Mouse (Mus musculus): Measurements from ENCODE around the gene Tmem217. TPM values are rescaled to one million over a fixed set of nuclear protein-coding genes. Genes with fewer than 3 reads are reported as not detected.

Tmem217 gene
- total and polyA plus RNA-seq, 3 experiments: 0.26 to 0.76 TPM; not detected in 1

DNA sequence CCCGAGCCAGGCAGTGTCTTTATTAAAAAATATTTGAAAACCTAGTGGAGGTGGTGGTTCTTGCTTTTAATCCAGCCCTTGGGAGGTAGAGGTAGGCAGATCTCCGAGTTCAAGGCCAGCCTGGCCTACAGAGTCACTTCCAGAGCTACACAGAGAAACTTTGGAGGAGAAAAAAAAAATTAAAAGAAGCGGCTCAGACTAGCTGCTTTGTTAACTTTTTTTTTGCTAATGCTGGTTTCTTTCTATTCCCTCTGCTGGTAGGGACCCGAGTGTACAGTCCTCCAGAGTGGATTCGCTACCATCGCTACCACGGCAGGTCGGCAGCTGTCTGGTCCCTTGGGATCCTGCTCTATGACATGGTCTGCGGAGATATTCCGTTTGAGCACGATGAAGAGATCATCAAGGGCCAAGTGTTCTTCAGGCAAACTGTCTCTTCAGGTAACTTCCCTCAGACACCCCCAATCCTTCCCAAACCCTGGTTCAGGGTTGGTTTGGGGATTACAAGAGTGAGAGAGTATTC, 58.7 kb downstream of the Tmem217 start:
- Histone ChIP-seq H3K4me2 (ENCODE audit: insufficient read depth, low read depth, poor library complexity, severe bottlenecking) (peak overlapping the region; percentile 84), H3K79me2 (replicated peaks; ENCODE audit: control insufficient read depth, extremely low read depth, insufficient read depth, poor library complexity, severe bottlenecking) (peaks cover 47% of the 10 kb centered on the region), H3K9ac (ENCODE audit: insufficient read depth, low read depth) (peak overlapping the region; percentile 96), H3K4me3 (replicated peaks in 1 of 3; ENCODE audit: low read depth in 2 of 3, low read length in 2 of 3, poor library complexity in 1 of 3) (peak overlapping the region; percentile 71 to 93 (median 85)), H3K4me1 (ENCODE audit: control insufficient read depth in 1 of 2, insufficient read depth in 2 of 2) (peaks cover 11 to 28% of the 10 kb centered on the region in 2 experiments), H3K36me3 (replicated peaks in 1 of 2; ENCODE audit: control insufficient read depth in 1 of 2, insufficient read depth in 1 of 2, low read length in 1 of 2) (peaks cover 17 to 47% of the 10 kb centered on the region in 2 experiments), H3K9me3 (replicated peaks; ENCODE audit: low read length) (no peaks in the 10 kb centered on the region), H3K27me3 (replicated peaks) (no peaks in the 10 kb centered on the region), H3K27ac (ENCODE audit: insufficient read depth, low read depth) (peak overlapping the region; percentile 96)
- TF ChIP-seq SMC3 (IDR thresholded peaks at IDR 0.05; ENCODE audit: low read depth, low read length): peak; percentile 4; the same call in 1 of the 2 replicates
- 0 out of 2 replicates have a peak, but pooled peaks have one; percentile 51 for TF ChIP-seq KAT2A (IDR thresholded peaks at IDR 0.05; ENCODE audit: insufficient replicate concordance, low read length)
- TF ChIP-seq JUN (IDR thresholded peaks at IDR 0.05; ENCODE audit: insufficient read depth, low read depth, low read length): no peak
- no peak for TF ChIP-seq USF2 (conservative IDR thresholded peaks at IDR 0.05; ENCODE audit: low read depth, low read length)
- TF ChIP-seq POLR2AphosphoS2 (IDR thresholded peaks at IDR 0.05; ENCODE audit: low read depth, low read length): no peak
- TF ChIP-seq CHD2 (IDR thresholded peaks at IDR 0.05; ENCODE audit: low read length): peak; percentile 44; the same call in 1 of the 2 replicates
- dilution Hi-C loops (cut with MboI; ENCODE audit: extremely low pct_ligation_motif_present, extremely low pct_unique_long_range_greater_than_20kb, low sequenced_read_pairs) (no loop called here), in situ Hi-C loops (cut with MboI; ENCODE audit: low pct_ligation_motif_present, low pct_unique_long_range_greater_than_20kb, low sequenced_read_pairs) (loop anchor here (5.0 kb wide), 1 partner anchor 96 kb away; no protein-coding TSS in a partner anchor)
- no peak for DNase-seq (ENCODE audit: extremely low read depth)

DNA sequence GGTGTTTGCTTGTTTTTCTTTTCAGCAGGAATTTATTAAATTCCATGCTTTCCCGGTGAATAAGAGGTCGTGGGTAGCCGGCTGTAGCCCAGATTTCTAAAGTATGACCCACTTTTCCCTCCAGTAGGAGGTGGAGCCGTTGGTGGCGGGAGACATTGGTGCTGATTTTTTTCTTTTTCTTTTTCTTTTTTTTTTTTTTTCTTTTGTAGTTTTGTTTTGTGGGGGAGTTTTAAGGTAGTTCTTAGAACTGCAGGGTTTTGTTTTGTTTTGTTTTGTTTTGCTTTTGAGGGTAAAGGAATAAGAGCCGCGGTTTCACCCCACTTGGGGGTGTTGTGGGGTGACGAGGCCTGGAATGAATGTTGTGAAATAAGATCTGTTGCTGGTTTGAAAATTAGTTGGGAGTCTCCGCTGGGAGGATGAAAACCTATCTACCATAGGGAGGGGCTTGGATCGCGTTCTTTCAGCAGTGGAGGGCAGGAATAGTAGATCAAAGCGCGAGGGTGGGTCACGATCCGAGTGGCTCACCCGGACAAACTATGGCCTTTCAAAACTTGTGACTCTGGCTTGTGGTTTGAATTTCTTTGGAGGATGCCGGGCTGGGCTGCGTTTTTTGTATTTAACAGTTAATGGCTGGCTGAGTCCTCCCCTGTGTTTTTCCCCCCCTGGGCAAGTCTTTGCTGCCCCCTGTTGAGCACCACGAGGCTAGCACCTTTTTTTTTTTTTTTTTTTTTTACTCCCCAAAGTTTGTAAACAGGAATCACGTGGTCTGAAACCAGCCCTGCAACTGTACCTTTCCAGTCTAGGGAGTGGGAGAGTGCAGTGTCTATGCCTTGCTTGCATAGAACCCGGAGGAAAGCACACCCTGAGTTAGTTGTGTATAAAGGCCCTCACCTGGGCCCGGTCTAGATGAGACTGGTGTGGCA, 59.7 kb downstream of the Tmem217 start:
- dilution Hi-C loops (cut with MboI; ENCODE audit: extremely low pct_ligation_motif_present, extremely low pct_unique_long_range_greater_than_20kb, low sequenced_read_pairs): no loop called here
- Histone ChIP-seq H3K27me3 (replicated peaks) (no peaks in the 10 kb centered on the region), H3K27ac (ENCODE audit: insufficient read depth, low read depth) (peak overlapping the region; percentile 96), H3K4me3 (replicated peaks in 1 of 3; ENCODE audit: low read depth in 2 of 3, low read length in 2 of 3, poor library complexity in 1 of 3) (peak overlapping the region; percentile 71 to 93 (median 85)), H3K9ac (ENCODE audit: insufficient read depth, low read depth) (peak overlapping the region; percentile 96), H3K79me2 (replicated peaks; ENCODE audit: control insufficient read depth, extremely low read depth, insufficient read depth, poor library complexity, severe bottlenecking) (peaks cover 47% of the 10 kb centered on the region), H3K9me3 (replicated peaks; ENCODE audit: low read length) (no peaks in the 10 kb centered on the region), H3K4me1 (ENCODE audit: control insufficient read depth in 1 of 2, insufficient read depth in 2 of 2) (peaks cover 9 to 28% of the 10 kb centered on the region in 2 experiments), H3K36me3 (replicated peaks in 1 of 2; ENCODE audit: control insufficient read depth in 1 of 2, insufficient read depth in 1 of 2, low read length in 1 of 2) (peaks cover 17 to 47% of the 10 kb centered on the region in 2 experiments), H3K4me2 (ENCODE audit: insufficient read depth, low read depth, poor library complexity, severe bottlenecking) (peak overlapping the region; percentile 84)
- DNase-seq (ENCODE audit: extremely low read depth): peak; percentile 86
- in situ Hi-C loops (cut with MboI; ENCODE audit: low pct_ligation_motif_present, low pct_unique_long_range_greater_than_20kb, low sequenced_read_pairs): loop anchor here (5.0 kb wide), 1 partner anchor 95 kb away; no protein-coding TSS in a partner anchor
- TF ChIP-seq MXI1 (IDR thresholded peaks at IDR 0.05; ENCODE audit: low read depth, low read length) (peak; percentile 98), PAX5 (IDR thresholded peaks at IDR 0.05; ENCODE audit: low read length) (no peak), UBTF (IDR thresholded peaks at IDR 0.05; ENCODE audit: low read depth, low read length) (0 out of 2 replicates have a peak, but pooled peaks have one; percentile 23), CHD1 (IDR thresholded peaks at IDR 0.05; ENCODE audit: low read depth, low read length) (peak; percentile 86), JUND (conservative IDR thresholded peaks at IDR 0.05; ENCODE audit: low read depth, low read length) (no peak), NRF1 (IDR thresholded peaks at IDR 0.05; ENCODE audit: low read depth, low read length) (no peak), MAFK (IDR thresholded peaks at IDR 0.05; ENCODE audit: insufficient replicate concordance, low read length) (no peak), SMC3 (IDR thresholded peaks at IDR 0.05; ENCODE audit: low read depth, low read length) (peak; percentile 70), ZNF384 (IDR thresholded peaks at IDR 0.05; ENCODE audit: low read depth, low read length) (peak; percentile 97), ZC3H11A (IDR thresholded peaks at IDR 0.05; ENCODE audit: low read depth, low read length) (no peak), CHD2 (IDR thresholded peaks at IDR 0.05; ENCODE audit: low read length) (no peak), ELF1 (IDR thresholded peaks at IDR 0.05; ENCODE audit: low read depth, low read length) (no peak), POLR2AphosphoS2 (IDR thresholded peaks at IDR 0.05; ENCODE audit: low read depth, low read length) (0 out of 2 replicates have a peak, but pooled peaks have one; percentile 33), MAX (IDR thresholded peaks at IDR 0.05; ENCODE audit: low read length) (peak; percentile 99), EP300 (IDR thresholded peaks at IDR 0.05; ENCODE audit: low read length) (no peak), USF1 (IDR thresholded peaks at IDR 0.05; ENCODE audit: low read depth, low read length) (peak; percentile 82), NELFE (IDR thresholded peaks at IDR 0.05; ENCODE audit: low read depth, low read length) (0 out of 2 replicates have a peak, but pooled peaks have one; percentile 5), USF2 (conservative IDR thresholded peaks at IDR 0.05; ENCODE audit: low read depth, low read length) (peak; percentile 73), TBP (conservative IDR thresholded peaks at IDR 0.05; ENCODE audit: low read depth, low read length) (peak; percentile 45; the same call in 1 of the 2 replicates), ZMIZ1 (IDR thresholded peaks at IDR 0.05; ENCODE audit: low read depth, low read length) (peak; percentile 66; the same call in 1 of the 2 replicates), TCF12 (IDR thresholded peaks at IDR 0.05; ENCODE audit: low read depth, low read length) (peak; percentile 53; the same call in 1 of the 2 replicates), SIN3A (IDR thresholded peaks at IDR 0.05; ENCODE audit: low read length) (peak; percentile 100), JUN (IDR thresholded peaks at IDR 0.05; ENCODE audit: insufficient read depth, low read depth, low read length) (no peak), CTCF (conservative IDR thresholded peaks at IDR 0.05 in 1 of 2, IDR thresholded peaks at IDR 0.05 in 1 of 2; ENCODE audit: low read depth in 2 of 2, low read length in 2 of 2) (peak; percentile 33 to 78; a peak in 2 of 4 replicates), IRF4 (IDR thresholded peaks at IDR 0.05; ENCODE audit: low read depth, low read length) (peak; percentile 65; the same call in 1 of the 2 replicates), MAZ (IDR thresholded peaks at IDR 0.05; ENCODE audit: low read depth, low read length) (peak; percentile 80; the same call in 1 of the 2 replicates)

Data from CH12.LX (cell line).